Mouse (Mus musculus) megakaryocyte-erythroid progenitor cell, adult 5 weeks (primary cell): ENCODE measurements around the gene Mybpc1. TPM values are rescaled to one million over a fixed set of nuclear protein-coding genes. Genes with fewer than 3 reads are reported as not detected.

ENCODE experiments used
- polyA plus RNA-seq: library from polyadenylated mRNA; stranded (reverse); fragments of >175 nt; gene quantifications from 2 replicates; pipeline ENCODE4 v1.2.3, GENCODE M21; 2012

The Mybpc1 gene
- 0.07 TPM in 1 of 2 replicates, not detected in the other for polyA plus RNA-seq

DNA sequence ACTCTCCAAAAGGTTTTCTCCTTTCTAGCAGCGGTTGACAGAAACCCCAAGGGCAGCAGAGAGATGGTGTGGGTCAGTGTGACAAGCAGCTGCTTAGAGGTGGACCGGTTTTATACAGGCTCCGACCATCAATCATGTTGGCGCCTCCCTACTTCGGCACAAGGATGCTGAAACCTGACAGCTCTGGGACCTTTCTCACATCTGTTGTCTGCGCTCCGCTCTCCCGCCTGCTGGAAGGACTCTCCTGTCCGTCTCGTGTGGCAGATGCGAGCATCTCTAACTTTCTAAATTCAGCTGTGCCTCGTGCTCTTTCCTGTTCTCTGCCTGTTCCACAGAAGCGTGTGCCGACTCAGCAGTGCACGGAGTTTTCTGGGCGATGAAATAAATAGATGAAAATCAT, at the start of gene Mybpc1:
TSS of gene Mybpc1 (minus strand) at position 210 of the 400 bp plus-strand sequence.

DNA sequence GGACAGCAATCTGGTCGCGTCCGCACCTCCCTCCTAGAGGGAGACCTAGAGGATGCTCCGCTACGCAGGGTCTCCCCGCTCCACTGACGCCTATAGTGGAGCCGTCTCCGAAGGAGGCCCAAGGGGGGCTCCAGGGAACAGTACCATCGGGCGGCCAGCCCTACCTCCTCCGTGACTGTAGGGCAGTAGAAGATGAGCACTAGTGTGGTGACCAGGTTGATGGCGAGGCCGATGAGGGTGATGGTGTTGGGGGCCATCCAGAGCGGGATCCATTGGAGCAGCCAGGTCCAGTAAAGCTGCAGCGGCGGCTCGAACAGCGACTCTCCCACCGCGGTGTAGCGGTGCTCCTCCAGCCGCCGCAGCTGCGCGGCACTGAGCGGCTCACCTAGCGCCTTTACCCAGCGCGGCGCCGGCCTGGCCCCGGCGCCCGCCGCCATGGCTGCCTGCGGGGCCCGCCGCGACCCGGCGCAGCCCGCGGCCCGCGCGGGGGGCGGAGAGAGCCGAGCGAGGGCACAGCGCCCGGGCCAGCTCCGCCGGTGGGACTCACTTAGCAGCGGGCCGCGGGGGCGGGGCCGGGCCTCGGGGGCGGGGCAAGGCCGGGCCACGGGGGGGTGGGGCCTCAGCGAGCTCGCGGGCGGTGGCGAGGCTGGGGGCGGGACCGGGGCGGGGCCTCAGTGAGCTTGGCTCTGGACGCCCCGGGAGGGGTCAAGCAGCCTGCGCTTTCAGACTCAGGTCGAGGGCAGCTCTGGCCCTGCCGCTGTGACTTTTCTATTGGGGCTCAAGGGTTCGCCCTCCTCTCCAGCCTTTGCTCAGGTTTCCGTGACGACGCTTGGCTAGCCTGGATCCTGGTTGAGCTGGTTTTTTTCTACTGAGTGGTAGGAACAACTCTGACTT, 101.3 kb downstream of the Mybpc1 start, which contains the start of gene Chpt1:
TSS of gene Chpt1 (minus strand) at position 653 of the 894 bp plus-strand sequence.

Other genes starting within 250 kb of the Mybpc1 start
- 2.1 and 2.6 TPM in 2 replicates for gene Dram1, start 226.1 kb downstream of the Mybpc1 start, polyA plus RNA-seq
- gene Gnptab, start 226.0 kb downstream of the Mybpc1 start, polyA plus RNA-seq = 5.7 and 6.2 TPM in 2 replicates
- gene Sycp3, start 145.6 kb downstream of the Mybpc1 start, polyA plus RNA-seq = 0.08 TPM in 1 of 2 replicates, not detected in the other
- 14.5 and 27.0 TPM in 2 replicates for gene Chpt1, start 101.1 kb downstream of the Mybpc1 start, polyA plus RNA-seq
- 0.13 TPM in 1 of 2 replicates, not detected in the other for gene Spic, start 79.9 kb upstream of the Mybpc1 start, polyA plus RNA-seq
- gene Arl1, start 125.7 kb upstream of the Mybpc1 start, polyA plus RNA-seq = 35.7 and 38.0 TPM in 2 replicates
- gene Utp20, start 221.7 kb upstream of the Mybpc1 start, polyA plus RNA-seq = 16.9 and 19.2 TPM in 2 replicates